Mouse (Mus musculus): ENCODE data around the gene Nhej1. TPM values are rescaled to one million over a fixed set of nuclear protein-coding genes. Genes with fewer than 3 reads are reported as not detected.

Nhej1 gene
- polyA plus RNA-seq, 1 experiment from 2014 or later: 10.7 TPM

- Histone ChIP-seq H3K27me3 (ENCODE audit: control insufficient read depth, insufficient read depth, low read length) (no peaks in the 10 kb centered on the region), H3K9me3 (ENCODE audit: control insufficient read depth, low read length) (no peaks in the 10 kb centered on the region), H3K27ac (ENCODE audit: low read depth, low read length) (no peak overlapping the region), H3K4me3 (ENCODE audit: low read length) (no peak overlapping the region), H3K36me3 (ENCODE audit: control insufficient read depth, insufficient read depth, low read length) (no peaks in the 10 kb centered on the region), H3K4me2 (replicated peaks; ENCODE audit: low read depth, low read length) (no peak overlapping the region), H3K4me1 (ENCODE audit: control insufficient read depth, insufficient read depth, low read length) (peaks cover under 1% of the 10 kb centered on the region; the same call in 1 of the 2 replicates), H3K9ac (ENCODE audit: low read depth, low read length) (no peak overlapping the region)
- WGBS: 74% methylated on average over 2 of the region's 2 CpGs
- ATAC-seq (ENCODE audit: low FRiP score, low TSS enrichment): no peak
Measured at GRCm38 (mm10) chr1:75010203-75010602, 114.8 kb downstream of the Nhej1 start.

DNA sequence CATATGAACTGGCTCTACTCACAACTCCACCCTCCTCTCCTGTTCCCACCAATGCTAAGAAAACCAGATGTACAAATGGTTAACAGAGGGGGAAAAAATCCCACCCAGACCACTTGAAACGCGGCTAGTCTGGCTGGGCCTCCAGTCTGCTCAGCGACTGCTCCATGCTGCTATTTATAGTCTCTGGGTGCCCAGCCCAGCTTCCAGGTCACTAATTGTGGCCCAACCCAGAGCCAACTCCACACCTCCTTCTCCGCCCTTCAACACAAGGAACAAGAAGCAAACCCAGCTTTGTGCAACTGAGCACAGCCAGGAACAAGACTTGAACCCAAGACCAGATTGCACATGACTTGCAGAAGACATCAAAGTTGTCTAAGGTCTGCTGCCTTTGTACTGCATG is 119.0 kb downstream of the Nhej1 start:
- WGBS: 17% methylated on average over 4 of the region's 4 CpGs
- Histone ChIP-seq H3K27ac (ENCODE audit: low read depth, low read length) (no peak overlapping the region), H3K36me3 (ENCODE audit: control insufficient read depth, insufficient read depth, low read length) (no peaks in the 10 kb centered on the region), H3K9me3 (ENCODE audit: control insufficient read depth, low read length) (no peaks in the 10 kb centered on the region), H3K9ac (ENCODE audit: low read depth, low read length) (no peak overlapping the region), H3K4me1 (ENCODE audit: control insufficient read depth, insufficient read depth, low read length) (no peaks in the 10 kb centered on the region), H3K27me3 (ENCODE audit: control insufficient read depth, insufficient read depth, low read length) (no peaks in the 10 kb centered on the region), H3K4me3 (ENCODE audit: low read length) (no peak overlapping the region), H3K4me2 (replicated peaks; ENCODE audit: low read depth, low read length) (no peak overlapping the region)
- no peak for ATAC-seq (ENCODE audit: low FRiP score, low TSS enrichment)

GRCm38 (mm10) chr1:75001183-75001582 is 123.8 kb downstream of the Nhej1 start:
- Histone ChIP-seq H3K9me3 (ENCODE audit: control insufficient read depth, low read length) (no peaks in the 10 kb centered on the region), H3K36me3 (ENCODE audit: control insufficient read depth, insufficient read depth, low read length) (no peaks in the 10 kb centered on the region), H3K4me2 (replicated peaks; ENCODE audit: low read depth, low read length) (no peak overlapping the region), H3K27ac (ENCODE audit: low read depth, low read length) (no peak overlapping the region), H3K4me3 (ENCODE audit: low read length) (no peak overlapping the region), H3K27me3 (ENCODE audit: control insufficient read depth, insufficient read depth, low read length) (no peaks in the 10 kb centered on the region), H3K9ac (ENCODE audit: low read depth, low read length) (no peak overlapping the region), H3K4me1 (ENCODE audit: control insufficient read depth, insufficient read depth, low read length) (no peaks in the 10 kb centered on the region)
- WGBS: 66% methylated on average over 6 of the region's 6 CpGs
- no peak for ATAC-seq (ENCODE audit: low FRiP score, low TSS enrichment)

DNA sequence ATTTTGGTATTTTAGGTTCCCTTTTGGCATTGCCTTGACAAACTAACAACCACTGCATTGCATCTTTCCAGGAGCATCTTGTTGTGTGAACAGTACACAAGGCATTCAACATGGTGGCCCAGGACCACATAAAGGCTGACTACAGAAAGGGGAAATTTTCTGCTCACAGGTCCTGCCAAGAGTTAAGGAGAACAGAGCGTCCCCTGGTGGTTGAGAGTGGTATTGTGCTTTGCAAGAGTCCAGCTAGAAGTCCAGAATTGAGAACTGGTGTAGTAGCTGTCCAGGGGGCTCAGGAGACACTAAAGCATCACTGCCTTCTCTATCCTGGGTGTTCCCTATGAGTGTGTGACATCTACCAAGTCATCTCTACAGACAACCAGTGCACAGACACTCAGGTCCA is 124.5 kb downstream of the Nhej1 start:
- no peak overlapping the region for H3K27ac ChIP-seq (ENCODE audit: low read depth, low read length)
- no peaks in the 10 kb centered on the region for H3K36me3 ChIP-seq (ENCODE audit: control insufficient read depth, insufficient read depth, low read length)
- H3K4me3 ChIP-seq (ENCODE audit: low read length): no peak overlapping the region
- no peaks in the 10 kb centered on the region for H3K9me3 ChIP-seq (ENCODE audit: control insufficient read depth, low read length)
- H3K4me2 ChIP-seq (replicated peaks; ENCODE audit: low read depth, low read length): no peak overlapping the region
- H3K4me1 ChIP-seq (ENCODE audit: control insufficient read depth, insufficient read depth, low read length): no peaks in the 10 kb centered on the region
- no peak for ATAC-seq (ENCODE audit: low FRiP score, low TSS enrichment)
- H3K9ac ChIP-seq (ENCODE audit: low read depth, low read length): no peak overlapping the region
- H3K27me3 ChIP-seq (ENCODE audit: control insufficient read depth, insufficient read depth, low read length): no peaks in the 10 kb centered on the region
- 0% methylated on average over 1 of the region's 1 CpGs for WGBS

GRCm38 (mm10) chr1:74999173-74999572 is 125.8 kb downstream of the Nhej1 start:
- Histone ChIP-seq H3K36me3 (ENCODE audit: control insufficient read depth, insufficient read depth, low read length) (no peaks in the 10 kb centered on the region), H3K27me3 (ENCODE audit: control insufficient read depth, insufficient read depth, low read length) (no peaks in the 10 kb centered on the region), H3K4me3 (ENCODE audit: low read length) (no peak overlapping the region), H3K9ac (ENCODE audit: low read depth, low read length) (no peak overlapping the region), H3K4me2 (replicated peaks; ENCODE audit: low read depth, low read length) (no peak overlapping the region), H3K27ac (ENCODE audit: low read depth, low read length) (no peak overlapping the region), H3K4me1 (ENCODE audit: control insufficient read depth, insufficient read depth, low read length) (no peaks in the 10 kb centered on the region), H3K9me3 (ENCODE audit: control insufficient read depth, low read length) (no peaks in the 10 kb centered on the region)
- WGBS: 86% methylated on average over 5 of the region's 5 CpGs
- no peak for ATAC-seq (ENCODE audit: low FRiP score, low TSS enrichment)

- H3K9me3 ChIP-seq (ENCODE audit: control insufficient read depth, low read length): no peaks in the 10 kb centered on the region
- no peaks in the 10 kb centered on the region for H3K36me3 ChIP-seq (ENCODE audit: control insufficient read depth, insufficient read depth, low read length)
- no peaks in the 10 kb centered on the region for H3K27me3 ChIP-seq (ENCODE audit: control insufficient read depth, insufficient read depth, low read length)
- no peaks in the 10 kb centered on the region for H3K4me1 ChIP-seq (ENCODE audit: control insufficient read depth, insufficient read depth, low read length)
- H3K4me3 ChIP-seq (ENCODE audit: low read length): no peak overlapping the region
- WGBS: 75% methylated on average over 2 of the region's 2 CpGs
- no peak overlapping the region for H3K27ac ChIP-seq (ENCODE audit: low read depth, low read length)
- H3K9ac ChIP-seq (ENCODE audit: low read depth, low read length): no peak overlapping the region
- H3K4me2 ChIP-seq (replicated peaks; ENCODE audit: low read depth, low read length): no peak overlapping the region
- ATAC-seq (ENCODE audit: low FRiP score, low TSS enrichment): no peak
Measured at GRCm38 (mm10) chr1:74997231-74997630, 127.8 kb downstream of the Nhej1 start.

DNA sequence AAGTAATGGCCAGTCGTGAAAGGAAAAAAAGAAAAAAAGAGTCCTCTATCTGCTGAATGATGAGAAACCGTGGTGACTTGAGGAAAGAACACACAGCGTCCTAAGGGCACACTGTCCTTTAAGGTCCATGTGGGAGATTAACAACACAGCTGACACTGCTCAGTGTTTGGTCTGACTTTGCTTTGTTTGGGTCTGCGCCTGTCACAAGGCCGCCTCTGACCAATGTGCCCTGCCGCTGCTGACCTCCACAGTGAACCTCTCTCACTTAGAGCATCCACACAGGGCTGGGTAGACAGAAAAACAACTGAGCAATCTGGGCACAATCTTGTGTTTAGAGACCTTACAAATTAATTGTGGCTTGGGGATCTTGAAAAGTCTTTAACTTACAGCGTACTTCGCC is 148.0 kb downstream of the Nhej1 start:
- Histone ChIP-seq H3K36me3 (ENCODE audit: control insufficient read depth, insufficient read depth, low read length) (no peaks in the 10 kb centered on the region), H3K9me3 (ENCODE audit: control insufficient read depth, low read length) (no peaks in the 10 kb centered on the region), H3K27me3 (ENCODE audit: control insufficient read depth, insufficient read depth, low read length) (no peaks in the 10 kb centered on the region), H3K4me2 (replicated peaks; ENCODE audit: low read depth, low read length) (no peak overlapping the region), H3K9ac (ENCODE audit: low read depth, low read length) (no peak overlapping the region), H3K27ac (ENCODE audit: low read depth, low read length) (no peak overlapping the region), H3K4me3 (ENCODE audit: low read length) (no peak overlapping the region), H3K4me1 (ENCODE audit: control insufficient read depth, insufficient read depth, low read length) (no peaks in the 10 kb centered on the region)
- WGBS: 70% methylated on average over 8 of the region's 8 CpGs
- no peak for ATAC-seq (ENCODE audit: low FRiP score, low TSS enrichment)

- H3K27ac ChIP-seq (ENCODE audit: low read depth, low read length): no peak overlapping the region
- no peak overlapping the region for H3K4me2 ChIP-seq (replicated peaks; ENCODE audit: low read depth, low read length)
- ATAC-seq (ENCODE audit: low FRiP score, low TSS enrichment): no peak
- H3K27me3 ChIP-seq (ENCODE audit: control insufficient read depth, insufficient read depth, low read length): no peaks in the 10 kb centered on the region
- no peaks in the 10 kb centered on the region for H3K9me3 ChIP-seq (ENCODE audit: control insufficient read depth, low read length)
- no peak overlapping the region for H3K4me3 ChIP-seq (ENCODE audit: low read length)
- 86% methylated on average over 1 of the region's 1 CpGs for WGBS
- no peak overlapping the region for H3K9ac ChIP-seq (ENCODE audit: low read depth, low read length)
- H3K36me3 ChIP-seq (ENCODE audit: control insufficient read depth, insufficient read depth, low read length): no peaks in the 10 kb centered on the region
- H3K4me1 ChIP-seq (ENCODE audit: control insufficient read depth, insufficient read depth, low read length): no peaks in the 10 kb centered on the region
Measured at GRCm38 (mm10) chr1:74975936-74976335, 149.1 kb downstream of the Nhej1 start.

GRCm38 (mm10) chr1:74973590-74973989 is 151.4 kb downstream of the Nhej1 start:
- H3K36me3 ChIP-seq (ENCODE audit: control insufficient read depth, insufficient read depth, low read length): no peaks in the 10 kb centered on the region
- ATAC-seq (ENCODE audit: low FRiP score, low TSS enrichment): no peak
- no peak overlapping the region for H3K27ac ChIP-seq (ENCODE audit: low read depth, low read length)
- H3K9ac ChIP-seq (ENCODE audit: low read depth, low read length): no peak overlapping the region
- H3K27me3 ChIP-seq (ENCODE audit: control insufficient read depth, insufficient read depth, low read length): no peaks in the 10 kb centered on the region
- no peaks in the 10 kb centered on the region for H3K9me3 ChIP-seq (ENCODE audit: control insufficient read depth, low read length)
- no peak overlapping the region for H3K4me3 ChIP-seq (ENCODE audit: low read length)
- H3K4me2 ChIP-seq (replicated peaks; ENCODE audit: low read depth, low read length): no peak overlapping the region
- H3K4me1 ChIP-seq (ENCODE audit: control insufficient read depth, insufficient read depth, low read length): no peaks in the 10 kb centered on the region
- 84% methylated on average over 6 of the region's 6 CpGs for WGBS

All from kidney, embryonic 14.5 days (tissue).